Mouse (Mus musculus): Measurements from ENCODE around the gene Zfp618.

The Zfp618 gene

DNA sequence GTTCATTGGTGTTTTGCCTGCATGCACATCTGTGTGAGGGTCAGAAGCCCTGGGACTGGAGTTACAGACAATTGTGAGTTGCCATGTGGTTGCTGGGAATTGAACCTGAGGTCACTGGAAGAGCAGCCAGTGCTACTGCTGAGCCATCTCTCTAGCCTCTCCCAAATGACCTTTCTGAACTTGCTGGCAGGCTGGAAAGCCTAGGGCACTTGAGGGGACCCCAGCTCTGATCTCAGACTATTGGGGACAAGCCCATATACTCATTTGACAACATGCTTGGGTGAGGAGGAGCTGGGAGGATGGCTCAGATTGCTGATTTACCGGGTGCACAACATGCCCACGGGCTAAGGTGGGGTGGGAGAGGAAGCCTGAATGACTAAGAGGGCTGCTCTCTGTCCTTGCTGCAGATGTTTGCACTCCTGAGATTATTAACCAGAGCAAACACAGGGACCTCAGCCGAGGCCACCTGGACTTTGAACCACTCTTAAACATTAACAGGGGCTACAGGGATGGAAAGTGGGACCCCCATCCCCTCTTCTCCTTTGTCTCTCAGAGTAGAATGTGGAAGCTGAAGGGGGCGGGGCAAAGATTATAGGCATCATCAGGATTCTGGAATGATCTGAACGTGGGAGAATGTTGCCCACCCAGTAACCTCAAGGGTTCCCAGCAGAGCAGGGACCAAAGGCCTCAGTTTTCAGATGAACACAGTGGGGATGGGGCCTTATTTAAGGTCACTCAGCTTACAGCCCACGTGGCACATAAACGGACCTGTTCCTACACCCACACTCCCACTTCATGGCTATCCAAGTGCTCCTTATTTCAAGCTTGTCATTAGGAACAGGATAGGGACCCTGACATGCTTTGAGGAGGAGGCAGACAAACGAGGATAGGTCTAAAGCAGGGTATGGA, 191.6 kb downstream of the Zfp618 start:
- DNase-seq (ENCODE audit: low read depth, low spot score): no peak

DNA sequence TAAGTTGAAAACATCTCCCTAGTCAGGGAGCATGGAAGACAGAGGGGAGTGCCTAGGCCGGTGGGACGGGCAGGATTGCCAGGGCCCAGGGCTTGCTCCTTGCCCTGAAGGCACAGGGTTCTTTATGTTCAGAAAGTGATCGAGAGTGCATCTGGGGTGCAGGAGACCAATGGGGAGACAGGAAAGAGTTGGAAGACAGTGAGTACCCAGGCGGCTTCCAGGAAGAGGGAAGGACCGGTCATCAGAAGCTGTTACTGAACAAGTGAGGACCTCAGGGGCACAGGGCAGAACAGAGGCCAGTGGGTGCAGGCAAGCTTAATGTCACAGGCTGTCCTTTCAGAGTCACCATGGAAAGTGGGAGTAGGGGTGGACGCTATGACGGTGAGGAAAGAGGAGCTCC, 192.8 kb downstream of the Zfp618 start:
- DNase-seq (ENCODE audit: low read depth, low spot score): no peak

DNA sequence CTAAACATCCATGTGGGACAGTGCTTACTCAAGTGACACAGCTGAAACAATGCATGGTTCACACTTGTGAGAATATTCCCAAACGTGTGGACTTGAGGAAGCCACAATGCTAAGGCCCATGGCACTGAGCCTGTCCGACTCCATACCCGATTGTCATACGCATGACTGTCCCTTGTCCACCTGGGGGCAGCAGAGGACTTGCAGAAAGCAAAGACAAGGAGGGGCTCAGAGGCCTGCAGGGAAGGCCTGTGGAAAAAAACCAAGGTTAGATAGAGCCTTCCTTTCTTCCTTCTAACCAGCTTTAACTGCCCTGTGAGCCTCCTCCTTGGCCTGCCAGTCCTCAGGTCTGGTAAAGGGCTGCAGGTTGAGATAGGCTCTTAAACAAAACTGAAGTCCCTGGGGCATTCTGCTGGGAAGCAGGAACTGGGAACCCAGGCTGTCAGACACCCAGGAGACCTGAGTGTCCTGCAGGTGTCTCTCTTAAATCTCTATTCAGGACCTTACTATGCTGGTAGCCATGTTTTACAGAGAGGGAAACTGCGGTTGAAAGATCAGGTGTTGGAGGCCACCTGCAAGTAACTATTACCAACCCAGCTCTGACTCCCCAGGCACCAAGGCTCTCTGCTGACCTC, 193.7 kb downstream of the Zfp618 start:
- DNase-seq (ENCODE audit: low read depth, low spot score): peak; percentile 88

- no peak for DNase-seq (ENCODE audit: low read depth, low spot score)
Observed at GRCm38 (mm10) chr4:63165636-63166035, 200.3 kb downstream of the Zfp618 start.

GRCm38 (mm10) chr4:63166323-63166722, 200.9 kb downstream of the Zfp618 start:
- no peak for DNase-seq (ENCODE audit: low read depth, low spot score)

DNA sequence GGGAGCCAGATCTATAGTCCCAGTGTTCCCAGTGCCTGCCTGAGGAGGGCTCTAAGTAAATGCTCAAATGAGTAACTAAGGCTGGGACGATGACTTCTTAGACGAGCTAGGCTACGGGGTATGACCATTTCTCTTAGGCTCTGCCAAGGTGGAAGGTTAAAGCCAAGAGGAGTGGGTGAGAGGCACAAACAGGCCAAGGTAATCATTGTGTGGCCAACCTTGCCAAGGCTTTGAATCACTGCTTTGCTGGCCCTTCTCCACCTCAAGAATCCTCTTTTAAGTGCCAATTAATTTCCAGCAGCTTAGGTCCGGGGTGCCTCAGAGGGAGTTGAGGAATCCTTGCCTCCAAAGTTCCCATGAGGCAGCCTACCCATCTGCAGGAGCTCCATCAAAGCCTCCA, 204.7 kb downstream of the Zfp618 start:
- DNase-seq (ENCODE audit: low read depth, low spot score): no peak

GRCm38 (mm10) chr4:63171122-63171521, 205.7 kb downstream of the Zfp618 start:
- DNase-seq (ENCODE audit: low read depth, low spot score): no peak

- DNase-seq (ENCODE audit: low read depth, low spot score): no peak
Observed at GRCm38 (mm10) chr4:63171969-63172685, 206.8 kb downstream of the Zfp618 start, which contains the start of gene Kif12. Kif12 (minus strand) TSS chr4:63172131.

DNA sequence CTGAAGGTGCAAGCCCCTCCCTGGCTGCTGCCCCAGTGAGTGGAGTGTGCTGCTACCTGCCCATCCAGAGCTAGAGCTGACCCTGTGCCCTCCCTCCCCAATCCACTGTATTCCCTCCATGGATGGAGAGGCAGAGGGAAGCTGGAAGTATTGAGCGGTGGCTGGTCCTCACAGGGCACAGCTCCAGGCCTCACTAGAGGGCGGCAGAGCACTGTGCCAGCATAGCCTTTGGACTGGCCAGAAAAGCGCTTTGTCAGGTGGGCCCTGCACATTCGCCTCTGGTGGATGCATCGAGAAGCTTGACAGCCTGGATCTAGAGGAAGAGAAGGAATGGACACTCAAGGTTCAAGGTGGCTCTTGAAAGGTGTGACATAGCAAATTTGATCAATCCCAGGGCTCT, 216.2 kb downstream of the Zfp618 start:
- DNase-seq (ENCODE audit: low read depth, low spot score): peak; percentile 65

DNA sequence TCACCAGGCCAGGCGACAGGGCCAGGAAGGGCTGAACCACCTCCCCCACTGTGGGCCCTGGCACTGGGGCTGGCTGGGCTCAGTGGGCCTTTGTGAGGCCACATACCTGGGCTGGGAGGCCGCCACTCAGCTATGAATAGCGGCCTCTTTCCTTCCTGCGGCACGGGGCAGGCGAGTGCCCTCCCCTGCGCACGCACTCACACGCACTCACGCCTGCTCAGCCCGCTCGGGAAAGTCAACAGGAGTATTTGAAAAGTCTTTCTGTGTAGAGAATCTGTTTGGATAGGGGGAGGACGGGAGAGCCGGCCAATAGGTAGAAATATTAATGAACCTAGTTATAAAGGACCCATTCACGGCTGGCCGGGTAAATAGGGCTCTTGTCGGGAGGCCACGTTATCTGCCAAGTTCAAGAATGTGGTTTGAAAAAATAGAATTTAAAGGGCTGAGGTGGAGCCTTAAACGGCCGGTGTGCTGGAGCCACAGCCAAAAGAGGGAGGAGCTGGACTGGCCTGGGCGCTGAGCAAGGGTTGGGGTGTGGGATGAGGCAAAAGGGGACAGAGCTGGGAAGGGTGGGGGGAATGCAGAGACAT, 221.0 kb downstream of the Zfp618 start:
- DNase-seq (ENCODE audit: low read depth, low spot score): peak; percentile 37

All from mesoderm, embryonic 11.5 days (tissue).